Mouse (Mus musculus) brain, adult 2 months (tissue): ENCODE results near the gene S1pr4.

ENCODE experiments used
- DNase-seq: peaks from one replicate; pipeline ENCODE4 v3.0.0; 2011; ENCODE audit warnings: low read depth, low spot score

S1pr4 gene

GRCm38 (mm10) chr10:81464405-81465264 is 35.3 kb downstream of the S1pr4 start:
- DNase-seq: peak; percentile 43

DNA sequence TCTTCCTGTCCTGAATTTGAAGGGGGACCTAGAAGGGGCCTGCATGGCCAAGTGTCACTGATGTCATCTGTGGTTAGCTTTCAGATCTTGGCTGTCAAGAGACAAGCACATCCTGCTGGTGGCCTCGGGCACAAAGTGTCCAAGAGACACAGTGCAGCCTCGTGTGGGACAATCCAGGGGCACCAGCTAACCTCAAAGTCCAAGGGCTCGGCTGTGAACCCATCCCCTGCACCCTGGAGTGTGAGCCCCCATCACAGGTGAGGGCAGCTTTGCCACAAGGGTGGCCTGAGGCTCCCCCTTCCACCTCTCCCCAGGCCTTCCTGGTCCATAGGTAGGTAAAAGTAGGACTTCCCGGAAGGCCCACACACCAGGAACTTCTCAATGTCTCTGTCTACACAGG is 36.4 kb downstream of the S1pr4 start:
- no peak for DNase-seq

DNA sequence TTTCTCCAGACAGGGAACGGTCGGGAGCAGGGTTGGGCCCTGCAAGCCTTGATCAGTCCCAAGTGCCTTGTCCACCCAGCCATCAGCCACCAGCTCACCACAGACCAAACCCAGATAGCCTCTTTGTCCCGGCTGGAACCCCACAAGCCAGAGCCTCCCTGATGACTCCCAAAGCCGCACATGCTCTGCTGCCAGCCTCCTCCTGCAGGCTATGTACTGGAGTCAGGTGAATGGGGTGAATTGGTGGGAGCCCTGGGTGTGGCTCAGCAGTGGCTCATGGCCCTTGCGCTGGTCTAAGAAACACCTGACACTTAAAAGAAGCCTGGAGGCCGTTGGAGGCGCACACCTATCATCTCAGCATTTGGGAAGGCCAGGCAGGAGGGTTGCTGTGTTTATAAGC is 37.0 kb downstream of the S1pr4 start:
- DNase-seq: peak; percentile 3

DNA sequence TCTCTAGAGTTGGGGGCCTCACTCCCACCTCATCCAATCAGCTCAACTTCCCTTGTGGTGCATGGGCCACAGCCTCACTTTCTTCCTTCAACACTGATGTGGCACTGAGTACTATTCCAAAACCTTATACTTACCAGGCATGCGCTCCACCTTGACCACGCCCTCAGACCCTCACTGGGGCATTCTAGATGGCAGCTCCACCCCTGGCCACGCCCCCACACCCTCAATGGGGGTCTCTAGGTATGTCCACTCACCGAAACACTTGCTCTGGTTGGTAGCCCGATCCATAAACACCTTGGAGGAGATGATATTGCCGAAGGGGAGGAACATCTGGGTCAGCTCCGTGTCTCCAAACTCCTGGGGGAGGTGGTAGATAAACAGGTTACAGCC is 37.5 kb downstream of the S1pr4 start:
- DNase-seq: peak; percentile 6

DNA sequence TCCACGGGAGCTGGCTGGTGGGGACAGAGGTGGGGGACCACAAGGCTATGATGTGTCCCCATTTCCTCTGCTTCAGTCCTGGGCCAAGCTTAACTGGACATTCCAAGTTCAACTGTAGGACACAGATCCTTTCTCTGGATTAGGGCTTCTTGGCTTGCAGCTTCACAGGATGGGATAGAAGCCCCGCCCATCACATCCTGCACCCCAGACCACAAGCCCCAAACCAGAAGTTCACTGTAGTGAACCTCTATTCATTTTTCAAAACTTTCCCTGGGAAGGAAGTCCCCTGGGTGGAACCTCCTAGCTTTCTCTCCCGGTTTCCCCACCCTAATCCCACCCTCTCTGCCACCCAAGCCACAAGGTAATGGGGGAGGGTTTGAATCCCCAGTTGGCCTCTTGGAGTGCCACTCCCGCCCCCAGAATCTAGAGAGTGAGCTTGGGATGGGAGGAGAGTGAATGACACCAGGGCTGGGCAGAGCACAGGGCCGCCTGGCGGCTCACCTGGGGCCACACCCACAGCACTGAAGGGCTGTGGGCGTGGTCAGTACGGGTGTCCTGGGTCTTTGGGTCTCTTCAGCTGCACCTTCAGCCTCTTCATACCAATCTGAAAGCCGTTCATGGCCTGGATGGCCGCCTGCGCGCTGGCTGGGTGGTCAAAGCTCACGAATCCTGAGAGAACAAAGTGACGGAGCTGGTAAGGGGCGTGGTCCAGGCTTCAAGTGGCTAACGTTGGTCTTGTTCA is 38.1 kb downstream of the S1pr4 start:
- DNase-seq: peak; percentile 3

DNA sequence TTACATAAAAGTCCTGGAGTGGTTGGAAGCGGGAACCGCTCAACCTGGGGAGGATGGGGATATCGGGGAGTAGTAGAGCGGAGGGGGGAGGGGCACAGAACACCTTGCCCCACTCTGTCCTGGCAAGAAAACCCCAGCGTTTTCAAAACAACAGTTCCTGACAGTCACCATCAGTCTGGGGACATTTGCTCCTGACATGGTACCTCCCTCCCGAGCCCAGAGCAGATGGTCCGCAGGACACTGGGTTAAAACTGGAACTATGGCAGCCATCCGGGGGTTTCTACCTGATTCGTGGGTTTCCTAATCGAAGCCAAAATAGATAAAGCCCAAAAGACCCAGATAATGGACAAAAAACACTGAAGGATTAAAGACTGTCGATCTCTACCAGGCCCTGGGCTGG is 39.0 kb downstream of the S1pr4 start:
- DNase-seq: peak; percentile 1

DNA sequence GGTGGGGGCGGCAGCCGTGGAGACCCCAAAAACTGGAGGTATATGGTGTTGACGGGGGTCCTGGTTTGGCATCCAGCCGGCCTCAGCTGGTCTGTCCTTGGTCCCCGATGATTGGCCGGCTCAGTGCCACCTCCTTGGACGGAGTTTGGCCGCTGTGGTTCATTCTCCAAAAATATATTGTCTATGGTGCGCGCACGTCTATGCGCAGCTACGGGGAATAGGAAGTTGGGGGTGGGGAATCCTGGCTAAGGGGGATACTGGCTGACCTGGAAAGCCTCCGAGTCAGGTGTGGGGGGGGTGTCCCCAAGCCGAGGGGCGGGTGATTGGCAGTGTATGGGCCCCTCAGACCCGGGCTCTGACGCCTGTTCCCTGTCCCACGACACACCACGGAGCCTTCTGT is 39.5 kb downstream of the S1pr4 start:
- no peak for DNase-seq

- no peak for DNase-seq
These were observed 40.5 kb downstream of the S1pr4 start for GRCm38 (mm10) chr10:81459399-81459798.

DNA sequence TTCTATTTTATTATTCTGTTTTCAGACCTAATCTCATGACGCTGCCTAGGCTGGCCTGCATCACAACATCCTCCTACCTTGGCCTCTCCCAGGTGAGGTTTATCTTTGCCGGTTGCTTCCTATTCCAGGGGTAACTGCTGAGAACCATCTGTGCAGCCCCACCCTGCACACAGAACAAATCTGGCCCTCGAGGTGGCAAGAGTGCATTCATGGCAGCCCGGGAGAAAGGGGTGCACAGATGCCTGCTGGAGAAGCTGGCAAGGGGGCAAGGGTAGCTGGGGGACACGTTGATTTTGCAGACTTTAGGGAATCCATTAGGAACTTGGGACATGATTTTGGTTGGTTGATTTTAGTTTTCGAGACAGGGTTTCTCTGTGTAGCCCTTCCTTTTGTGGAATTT is 41.7 kb downstream of the S1pr4 start:
- peak; percentile 10 for DNase-seq

DNA sequence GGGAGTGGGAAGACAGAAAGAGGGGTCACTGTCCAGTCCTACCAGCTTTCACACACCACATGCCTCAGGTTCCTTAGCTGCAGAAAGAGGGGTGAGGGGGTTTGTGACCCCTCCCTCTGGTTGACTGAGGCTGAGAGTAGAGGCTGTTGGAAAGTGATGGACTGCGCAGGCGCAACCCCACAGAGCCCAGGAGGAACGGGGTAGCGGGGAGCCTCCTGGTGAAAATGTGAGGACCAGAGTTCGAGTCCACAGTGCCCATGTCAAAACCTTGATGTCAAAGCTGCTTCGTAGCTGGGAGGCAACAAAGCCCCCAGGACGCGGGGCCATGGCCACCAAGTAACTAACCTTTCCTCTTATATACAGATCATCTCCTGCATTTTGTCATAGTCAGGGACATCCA is 42.3 kb downstream of the S1pr4 start:
- DNase-seq: no peak

DNA sequence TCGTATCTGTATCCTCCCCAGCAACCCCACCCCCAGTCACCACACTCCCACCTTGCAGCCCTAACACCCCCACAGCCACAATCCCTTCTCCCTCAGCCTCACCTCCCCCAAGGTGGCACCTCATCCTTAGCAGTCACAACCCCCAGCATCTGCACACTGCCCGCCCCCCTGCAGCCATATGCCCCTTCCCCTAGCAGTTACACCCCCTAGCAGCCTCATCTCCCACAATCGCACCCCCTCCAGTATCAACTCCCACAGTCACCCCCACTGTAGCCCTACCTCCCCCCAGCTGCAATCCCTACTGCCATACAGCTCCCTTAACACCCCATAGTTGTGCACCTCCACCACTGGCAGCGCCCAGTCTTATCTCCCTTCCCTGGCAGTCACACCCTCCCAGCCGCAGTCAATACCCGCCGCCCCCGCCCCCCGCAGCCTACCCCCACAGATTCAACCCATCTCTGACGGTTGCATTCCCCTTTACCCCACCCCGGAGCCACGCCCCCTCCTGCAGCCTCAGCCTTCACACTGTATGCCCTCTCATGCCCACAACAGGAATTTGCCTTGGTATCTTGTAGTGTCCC is 42.9 kb downstream of the S1pr4 start:
- DNase-seq: peak; percentile 5

DNA sequence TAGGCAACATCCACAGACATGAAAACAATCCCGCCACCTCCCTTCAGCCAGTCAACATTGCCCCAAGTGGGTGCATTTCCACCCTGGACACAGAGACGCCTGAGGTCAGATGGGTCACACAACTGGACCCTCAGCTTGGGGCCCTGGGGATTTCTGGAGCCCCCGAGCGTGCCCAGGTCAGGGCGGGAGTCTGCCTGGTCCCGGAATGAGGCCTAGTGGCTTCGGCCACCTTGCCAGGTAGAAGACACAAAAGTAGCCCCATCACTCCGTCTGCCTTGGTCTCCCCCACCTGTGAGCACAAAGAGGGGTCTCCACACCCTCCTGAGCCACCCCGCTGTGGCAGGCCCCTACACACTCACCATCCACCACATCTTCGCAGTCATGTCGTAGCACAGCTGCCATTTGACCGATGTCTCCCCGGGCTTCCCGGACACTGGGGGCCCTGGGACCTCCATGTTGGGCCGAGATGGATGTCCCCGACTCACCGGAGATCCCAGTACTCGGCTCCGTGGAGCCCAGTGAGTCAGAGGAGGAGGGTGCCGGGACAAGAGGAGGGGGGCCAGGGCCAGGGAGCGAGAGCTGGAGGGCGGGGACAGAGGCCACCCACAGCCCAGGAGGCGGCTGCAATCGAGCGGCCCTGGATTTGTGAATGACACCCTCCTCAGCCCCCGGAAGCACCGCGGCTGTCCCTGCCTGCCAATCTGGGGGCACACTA is 44.6 kb downstream of the S1pr4 start, which contains the start of gene Nfic:
Gene Nfic (minus strand): TSS at position 455 of the 715 bp plus-strand sequence.
- DNase-seq: peak; percentile 1

DNA sequence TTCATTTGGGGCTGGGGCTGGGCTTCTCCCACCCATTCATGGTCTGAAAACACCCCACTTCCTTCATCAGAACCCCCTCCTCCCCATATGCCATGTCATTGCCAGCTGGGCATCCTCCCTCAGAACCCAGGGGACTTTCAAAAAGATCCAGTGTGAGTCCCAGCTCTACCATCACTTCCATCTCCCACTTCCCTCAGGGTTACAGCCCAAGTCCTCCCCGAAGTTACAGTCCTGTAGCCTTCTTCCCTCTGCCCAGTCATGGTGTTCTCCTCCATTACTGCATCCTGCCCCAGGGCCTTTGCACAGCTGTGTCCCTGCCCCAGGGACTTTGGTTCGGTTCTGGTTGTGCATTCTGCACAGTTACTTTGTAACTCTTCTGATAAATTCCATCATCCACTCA is 45.8 kb downstream of the S1pr4 start:
- DNase-seq: no peak

DNA sequence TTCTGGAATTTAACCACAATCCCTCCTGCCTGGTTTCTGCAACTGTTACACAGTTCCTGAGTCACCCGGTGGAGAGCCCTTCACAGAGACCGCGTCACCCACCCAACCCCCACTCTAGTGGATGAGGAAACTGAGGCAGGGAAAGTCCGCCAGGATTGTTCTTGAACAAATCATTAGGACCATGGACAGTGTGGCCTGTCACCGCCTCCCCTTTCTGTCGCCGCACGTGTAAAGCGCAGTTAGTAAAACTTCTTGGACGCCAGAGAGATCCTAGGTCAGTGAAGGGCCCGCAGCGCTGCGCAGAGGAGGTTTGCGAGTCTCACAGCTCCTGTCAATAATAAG is 47.0 kb downstream of the S1pr4 start:
- DNase-seq: peak; percentile 5

GRCm38 (mm10) chr10:81452237-81452946 is 47.5 kb downstream of the S1pr4 start:
- peak; percentile 5 for DNase-seq

GRCm38 (mm10) chr10:81451365-81451745 is 48.6 kb downstream of the S1pr4 start:
- peak; percentile 3 for DNase-seq

- DNase-seq: no peak
These were observed 49.1 kb downstream of the S1pr4 start for GRCm38 (mm10) chr10:81450641-81451364.

DNA sequence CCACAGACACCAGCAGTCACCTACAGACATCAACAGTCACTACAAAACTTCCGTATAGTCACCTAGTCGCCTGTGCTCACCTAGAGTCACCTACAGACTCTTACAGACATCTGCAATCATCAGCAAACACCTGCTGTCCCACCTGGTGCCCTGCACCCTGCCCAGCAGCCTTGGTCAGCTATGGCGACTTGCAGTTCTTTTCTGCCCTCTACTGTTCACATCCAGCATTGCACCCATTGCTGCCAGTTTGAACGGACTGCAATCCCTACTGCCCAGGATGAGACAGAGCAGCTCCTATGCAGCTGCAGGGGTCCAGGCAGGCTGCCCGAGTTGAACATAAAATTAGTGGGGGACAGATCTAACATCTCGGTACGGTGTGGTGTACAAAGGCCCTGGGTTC is 49.8 kb downstream of the S1pr4 start:
- DNase-seq: peak; percentile 96
